Mouse (Mus musculus) right cerebral cortex, postnatal 25 days (tissue): ENCODE results near the gene Ttc21a.

Experiments
- DNase-seq: peaks from one replicate; pipeline ENCODE4 v3.0.0; 2022

The Ttc21a gene

GRCm38 (mm10) chr9:119937005-119937773 is at the start of gene Ttc21a, which contains the start of gene Gorasp1:
Gene Ttc21a, plus strand, starts transcription at chr9:119937606.
Gene Gorasp1, minus strand, starts transcription at chr9:119937565.
- peak; percentile 91 for DNase-seq

- DNase-seq, result no peak
Observed at GRCm38 (mm10) chr9:119888843-119889246, 48.6 kb upstream of the Ttc21a start.

GRCm38 (mm10) chr9:119889446-119889845 is 48.0 kb upstream of the Ttc21a start:
- DNase-seq, result no peak

- DNase-seq, result no peak
Observed at GRCm38 (mm10) chr9:119890692-119891091, 46.7 kb upstream of the Ttc21a start.

GRCm38 (mm10) chr9:119893881-119894280 is 43.5 kb upstream of the Ttc21a start:
- DNase-seq, result no peak

- peak; percentile 94 for DNase-seq
Observed at GRCm38 (mm10) chr9:119894339-119895009, 42.9 kb upstream of the Ttc21a start, which contains the start of gene Wdr48. Gene Wdr48, plus strand, starts transcription at chr9:119894878.

- DNase-seq, result no peak
Observed at GRCm38 (mm10) chr9:119895040-119895721, 42.2 kb upstream of the Ttc21a start.

- DNase-seq, result no peak
Observed at GRCm38 (mm10) chr9:119899446-119899845, 38.0 kb upstream of the Ttc21a start.

- DNase-seq, result no peak
Observed at GRCm38 (mm10) chr9:119902410-119903151, 34.8 kb upstream of the Ttc21a start.

GRCm38 (mm10) chr9:119908708-119909107 is 28.7 kb upstream of the Ttc21a start:
- DNase-seq, result no peak

GRCm38 (mm10) chr9:119909931-119910330 is 27.5 kb upstream of the Ttc21a start:
- no peak for DNase-seq

GRCm38 (mm10) chr9:119913087-119913838 is 24.1 kb upstream of the Ttc21a start:
- DNase-seq, result no peak

GRCm38 (mm10) chr9:119919858-119920257 is 17.5 kb upstream of the Ttc21a start:
- no peak for DNase-seq

- no peak for DNase-seq
Observed at GRCm38 (mm10) chr9:119923462-119923861, 13.9 kb upstream of the Ttc21a start.

- no peak for DNase-seq
Observed at GRCm38 (mm10) chr9:119925120-119925657, 12.2 kb upstream of the Ttc21a start.

- no peak for DNase-seq
Observed at GRCm38 (mm10) chr9:119925729-119926128, 11.7 kb upstream of the Ttc21a start.

- no peak for DNase-seq
Observed at GRCm38 (mm10) chr9:119926497-119926896, 10.9 kb upstream of the Ttc21a start.

GRCm38 (mm10) chr9:119932358-119932757 is 5.0 kb upstream of the Ttc21a start:
- DNase-seq, result no peak

- DNase-seq, result no peak
Observed at GRCm38 (mm10) chr9:119933675-119934074, 3.7 kb upstream of the Ttc21a start.

GRCm38 (mm10) chr9:119938496-119938895 is 1.1 kb downstream of the Ttc21a start:
- no peak for DNase-seq

GRCm38 (mm10) chr9:119939646-119940045 is 2.2 kb downstream of the Ttc21a start:
- no peak for DNase-seq

- no peak for DNase-seq
Observed at GRCm38 (mm10) chr9:119941407-119941806, 4.0 kb downstream of the Ttc21a start.
